Mouse (Mus musculus) CH12F3 (cell line): ENCODE data around the gene Cyp4a30b.
"Not testable (repeated sequence)": the region's sequence is repeated elsewhere in the genome, so short reads cannot be mapped to it uniquely, and the experiment has no call there.

Experiments
- in situ Hi-C: fragments of 300-500 bp; cut with MboI; formaldehyde crosslinking; loops from 2 replicates; pipeline ENCODE4 v1.14.3; 2020; ENCODE audit warnings: low sequenced_read_pairs

Cyp4a30b gene

DNA sequence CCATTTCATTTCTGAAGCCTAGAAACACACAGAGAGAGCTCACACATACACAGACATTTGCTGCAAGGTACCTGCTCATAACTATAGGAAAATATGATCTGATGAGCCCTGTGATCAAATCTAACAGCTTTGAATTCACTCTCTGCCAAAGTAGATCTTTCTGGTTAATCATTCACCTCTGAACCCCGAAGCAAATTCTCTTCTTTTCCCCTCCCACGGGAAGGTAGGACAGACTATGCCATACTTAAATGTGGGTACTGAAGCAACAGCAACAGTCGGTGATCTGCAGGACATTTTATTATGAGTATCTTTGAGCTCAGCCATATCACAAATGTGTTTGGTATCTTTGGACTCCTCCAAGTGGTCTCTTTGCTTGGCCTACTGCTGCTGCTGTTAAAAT is at the start of gene Cyp4a30b:
Gene Cyp4a30b, plus strand, starts transcription at position 301 of the 400 bp plus-strand sequence.
- in situ Hi-C loops, result no loop called here

DNA sequence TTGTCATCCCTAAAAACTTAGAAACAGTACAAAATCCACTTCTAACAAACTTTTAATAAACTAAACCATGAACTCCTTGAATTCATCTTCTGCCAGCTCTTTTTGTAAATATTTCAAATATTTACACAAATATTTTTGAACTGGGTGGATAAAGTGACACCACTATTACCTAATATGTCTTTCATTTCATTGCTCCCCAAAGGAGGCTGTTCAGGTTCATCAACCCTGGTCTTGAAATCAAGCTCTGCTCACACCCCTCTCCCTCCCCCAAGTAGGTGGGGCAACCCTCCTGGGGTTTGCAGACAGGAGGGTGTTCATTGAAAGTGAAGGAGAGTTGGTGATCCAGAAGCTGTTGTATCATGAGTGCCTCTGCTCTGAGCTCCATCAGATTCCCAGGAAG is 41.1 kb upstream of the Cyp4a30b start, which contains the start of gene Cyp4a12b:
Gene Cyp4a12b, plus strand, starts transcription at position 301 of the 400 bp plus-strand sequence.
- in situ Hi-C loops, result not testable (repeated sequence)

DNA sequence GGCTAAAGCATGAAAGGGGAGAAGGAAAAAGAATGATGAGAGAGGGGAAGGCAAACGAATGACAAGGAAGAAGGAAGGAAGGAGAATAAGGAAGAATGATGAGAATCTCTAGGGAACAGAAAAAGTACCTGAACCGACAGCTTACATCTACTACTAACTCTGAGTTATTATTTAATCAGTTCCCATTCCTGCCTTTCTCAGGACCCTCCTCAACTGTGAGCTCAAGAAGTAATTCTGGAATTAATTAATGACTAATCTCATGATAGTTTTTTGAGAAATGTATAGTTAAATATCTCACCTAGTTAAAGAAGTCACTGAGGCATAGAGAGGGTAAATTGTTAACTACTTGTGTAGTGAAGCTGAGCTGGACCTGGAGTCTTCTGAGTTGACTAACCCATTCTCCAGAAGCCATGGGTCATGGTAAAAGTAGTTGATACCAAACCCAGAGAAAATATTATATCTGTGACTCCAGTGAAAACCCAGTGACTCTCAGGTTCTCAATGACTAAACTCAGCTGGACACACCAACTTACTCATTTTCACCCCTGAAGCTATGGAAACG is 1.7 kb upstream of the Cyp4a30b start:
- in situ Hi-C loops, result no loop called here

DNA sequence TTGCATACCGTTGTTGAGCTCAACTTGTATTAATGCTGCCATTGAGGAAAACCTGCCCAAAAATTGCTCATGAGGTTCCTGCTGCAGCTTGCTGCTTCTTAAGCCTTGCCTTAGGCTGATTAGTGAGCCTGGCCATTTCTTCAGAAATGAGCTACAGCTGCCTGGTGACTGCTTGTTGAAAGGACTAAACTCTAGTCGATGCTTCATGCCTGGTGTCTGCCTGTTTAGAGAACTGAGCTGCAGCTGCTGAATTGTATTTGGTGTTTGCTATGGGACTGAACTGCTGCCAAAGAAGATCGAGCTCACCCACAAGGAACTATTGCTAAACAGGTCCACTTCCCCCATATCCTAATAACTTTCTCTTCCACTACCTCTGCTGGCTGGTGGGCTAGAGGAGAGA is 21.2 kb downstream of the Cyp4a30b start:
- in situ Hi-C loops, result not testable (repeated sequence)

DNA sequence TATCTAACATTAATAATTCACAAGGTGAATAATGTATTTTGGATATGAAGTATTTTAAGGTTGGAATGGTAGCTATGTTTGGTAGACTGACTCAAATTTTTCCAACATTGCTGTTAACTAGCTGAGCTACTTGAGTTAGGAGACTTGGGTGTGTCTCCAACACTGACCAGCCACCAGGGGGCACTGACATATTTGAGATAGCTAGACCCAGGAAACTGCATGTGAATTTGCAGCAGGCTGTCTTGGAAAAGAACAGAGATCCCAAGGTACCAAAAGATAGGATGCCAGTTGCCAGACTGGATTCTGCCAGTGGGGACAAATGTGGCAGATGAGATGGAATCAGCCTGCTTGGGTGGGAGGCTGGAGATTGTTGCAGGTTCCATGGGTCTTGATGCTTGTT is 23.6 kb downstream of the Cyp4a30b start:
- in situ Hi-C loops, result loop anchor here (25.0 kb wide), 1 partner anchor 236 kb away; no protein-coding TSS in a partner anchor

DNA sequence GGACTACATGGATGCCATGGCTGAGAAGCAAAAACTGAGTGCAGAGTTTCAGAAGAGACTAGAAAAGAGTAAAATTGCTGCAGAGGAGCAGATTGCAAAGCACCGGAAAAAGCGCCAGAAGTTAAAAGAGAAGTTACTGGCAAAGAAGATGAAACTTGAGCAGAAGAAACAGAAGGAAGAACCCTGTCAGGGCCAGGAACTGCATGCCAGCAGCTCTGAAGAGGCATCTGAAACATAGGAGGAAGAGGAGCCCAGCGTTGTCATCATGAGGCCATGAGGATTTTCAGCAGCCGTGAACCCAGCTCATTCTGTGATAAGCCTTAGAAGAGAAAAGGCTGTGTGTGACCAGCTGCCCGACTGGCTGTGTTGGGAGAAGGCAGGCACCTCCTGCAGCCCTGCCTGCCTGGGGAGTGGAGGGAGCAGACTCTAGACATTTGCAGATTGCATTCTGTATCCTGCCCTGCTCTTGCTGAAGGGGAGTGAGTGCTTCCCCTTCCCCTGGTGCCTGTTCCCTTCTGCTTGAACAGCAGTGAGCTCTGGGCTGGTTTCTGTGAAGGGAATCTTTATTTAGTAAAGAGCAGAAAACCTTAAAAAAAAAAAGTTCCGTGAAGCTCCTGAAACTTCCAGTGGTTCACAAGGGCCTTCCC is 28.7 kb downstream of the Cyp4a30b start:
- in situ Hi-C loops, result loop anchor here (25.0 kb wide), 1 partner anchor 231 kb away; no protein-coding TSS in a partner anchor

DNA sequence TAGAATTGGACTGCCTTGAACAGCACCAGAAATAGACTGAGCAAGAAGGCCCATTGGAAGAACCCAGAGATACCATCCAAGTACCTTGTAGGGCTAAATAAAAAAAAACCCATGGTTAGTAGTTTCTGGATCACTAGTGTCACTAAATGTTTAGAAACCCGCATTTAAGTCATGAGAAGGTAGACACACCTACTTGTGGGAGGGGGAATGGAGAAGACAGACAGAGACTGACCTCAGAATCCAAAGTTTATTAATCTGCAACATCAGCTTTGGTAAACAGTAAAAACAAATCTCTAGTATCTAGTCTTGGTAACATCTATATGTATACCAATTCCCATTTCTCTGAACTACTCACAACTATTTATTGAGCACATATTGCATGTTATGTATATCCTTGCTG is 43.6 kb downstream of the Cyp4a30b start, which contains the start of gene Cyp4a14:
Gene Cyp4a14, minus strand, starts transcription at position 142 of the 400 bp plus-strand sequence.
- in situ Hi-C loops, result loop anchor here (25.0 kb wide), 1 partner anchor 216 kb away; no protein-coding TSS in a partner anchor

DNA sequence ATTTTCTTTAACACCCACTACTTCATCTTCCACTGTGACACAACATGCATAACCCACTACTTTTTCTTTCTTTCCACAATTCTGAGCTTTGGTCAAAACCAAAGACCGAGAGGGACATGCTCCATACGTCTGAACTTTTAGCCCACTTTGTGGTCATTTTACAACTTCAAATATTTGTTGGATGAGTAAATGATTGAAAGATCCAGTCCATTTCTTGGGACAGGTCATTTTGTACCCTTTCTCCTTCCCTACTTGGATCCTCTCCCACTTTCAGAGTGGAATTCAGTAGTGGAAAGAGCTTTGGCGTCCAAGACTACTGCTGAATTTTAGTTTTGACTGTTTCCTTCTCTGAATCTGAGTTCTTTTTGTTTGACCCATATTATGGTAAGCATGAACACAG is 45.1 kb downstream of the Cyp4a30b start:
- in situ Hi-C loops, result loop anchor here (25.0 kb wide), 1 partner anchor 215 kb away; no protein-coding TSS in a partner anchor

DNA sequence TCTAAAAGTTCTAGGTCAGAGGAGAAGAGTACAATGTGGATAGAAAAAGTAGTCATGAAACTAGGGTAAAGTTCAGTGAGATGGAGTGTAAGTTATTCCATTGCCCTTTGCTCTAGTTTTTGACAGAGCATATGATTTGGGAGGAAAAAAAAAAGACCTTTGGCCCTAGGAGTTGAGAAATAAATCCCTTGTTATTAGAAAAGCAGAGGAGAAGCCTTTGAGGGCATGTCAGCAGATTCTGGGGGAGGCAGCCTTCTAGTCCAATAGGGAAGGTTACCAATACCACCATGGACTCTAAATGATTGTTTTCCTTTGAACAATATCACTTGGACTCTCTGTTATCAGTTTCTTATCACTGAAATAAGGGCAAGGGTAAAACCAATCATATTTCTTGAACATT is 61.6 kb downstream of the Cyp4a30b start:
- in situ Hi-C loops, result not testable (repeated sequence)

DNA sequence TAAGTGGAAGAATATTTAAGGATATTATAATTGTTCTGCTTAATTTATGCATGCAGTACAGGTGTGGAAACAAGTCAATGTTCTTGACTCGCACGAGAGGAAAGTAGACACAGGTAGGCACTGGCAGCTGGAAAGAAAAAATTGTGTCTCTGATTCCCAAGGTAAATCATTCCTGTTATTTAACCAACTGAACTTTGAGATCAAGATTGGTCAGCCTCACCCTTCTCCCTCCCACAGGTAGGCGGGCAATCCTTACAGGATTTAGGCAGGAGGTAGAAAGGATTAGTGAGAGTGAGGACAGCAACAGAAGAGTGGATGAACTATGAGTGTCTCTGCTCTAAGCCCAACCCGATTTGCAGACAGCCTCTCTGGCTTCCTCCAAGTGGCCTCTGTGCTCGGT is 65.6 kb downstream of the Cyp4a30b start, which contains the start of gene Cyp4a10:
Gene Cyp4a10, plus strand, starts transcription at position 265 of the 400 bp plus-strand sequence.
- in situ Hi-C loops, result not testable (repeated sequence)

DNA sequence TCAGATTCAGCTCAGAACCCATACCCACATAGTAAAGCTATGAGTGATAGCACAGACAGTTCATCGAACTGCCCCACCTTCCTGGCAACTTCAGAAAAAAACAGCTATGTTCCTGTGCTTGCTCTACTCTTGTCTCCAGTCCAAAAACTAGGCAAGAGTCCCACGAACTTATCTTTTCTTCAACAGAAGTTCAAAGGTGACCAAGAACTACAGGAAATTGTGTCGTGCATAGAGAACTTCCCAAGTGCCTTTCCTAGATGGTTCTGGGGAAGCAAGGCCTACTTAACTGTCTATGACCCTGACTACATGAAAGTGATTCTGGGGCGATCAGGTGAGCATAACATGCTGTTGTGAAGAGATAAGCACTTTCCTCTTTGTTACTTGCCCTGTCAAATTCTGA is 67.0 kb downstream of the Cyp4a30b start:
- in situ Hi-C loops, result no loop called here
